Mouse (Mus musculus): ENCODE measurements around the gene Ankrd36. TPM values are rescaled to one million over a fixed set of nuclear protein-coding genes. Genes with fewer than 3 reads are reported as not detected.
"Not testable (repeated sequence)": the region's sequence is repeated elsewhere in the genome, so short reads cannot be mapped to it uniquely, and the experiment has no call there.

The Ankrd36 gene
- polyA plus RNA-seq, 1 experiment from 2014 or later, result 1.9 TPM

DNA sequence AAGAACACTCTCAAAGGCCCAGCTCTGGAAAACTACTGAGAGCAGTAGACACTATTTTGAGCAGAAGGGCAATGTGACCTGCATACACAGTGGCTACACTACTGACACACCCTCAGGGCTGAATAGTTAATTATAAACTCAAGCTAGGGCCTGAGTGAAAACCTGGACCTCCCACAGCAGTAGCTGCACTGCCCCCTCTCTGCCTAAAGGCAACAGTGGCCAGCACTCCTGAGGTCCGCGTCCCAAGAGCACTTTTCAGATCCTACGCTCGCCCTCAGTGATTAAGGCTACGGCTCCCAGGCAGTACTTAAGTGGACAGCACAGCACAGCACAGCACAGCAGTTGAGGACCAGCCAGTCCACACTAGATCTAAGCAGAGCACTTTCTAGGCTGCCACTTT lies 36.4 kb upstream of the Ankrd36 start:
- 84% methylated on average over 5 of the region's 5 CpGs for WGBS (ENCODE audit: insufficient replicate concordance)
- DNase-seq, result no peak

DNA sequence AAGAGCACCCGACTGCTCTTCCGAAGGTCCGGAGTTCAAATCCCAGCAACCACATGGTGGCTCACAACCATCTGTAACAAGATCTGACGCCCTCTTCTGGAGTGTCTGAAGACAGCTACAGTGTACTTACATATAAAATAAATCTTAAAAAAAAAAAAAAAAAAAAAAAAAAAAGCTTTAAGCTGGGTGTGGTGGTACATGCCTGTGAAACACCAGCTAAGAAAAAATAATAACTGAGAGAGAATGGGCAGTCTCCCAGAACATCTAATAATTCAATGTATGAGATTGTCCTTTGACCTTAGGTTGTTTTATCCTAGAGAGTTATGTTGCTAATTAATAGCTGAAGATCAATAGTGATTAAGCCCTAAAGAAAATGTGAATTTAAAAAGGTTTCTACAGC lies 32.0 kb upstream of the Ankrd36 start:
- H3K9ac ChIP-seq (replicated peaks); H3K27me3 ChIP-seq (ENCODE audit: insufficient read depth, low read length); ATAC-seq; H3K9me3 ChIP-seq (ENCODE audit: low read length); H3K27ac ChIP-seq (ENCODE audit: low read depth); DNase-seq; H3K4me3 ChIP-seq (ENCODE audit: low read depth, low read length); H3K4me2 ChIP-seq (ENCODE audit: low read depth, low read length): not testable (repeated sequence)
- H3K36me3 ChIP-seq (replicated peaks; ENCODE audit: insufficient read depth, low read length), result peaks cover 47% of the 10 kb centered on the region
- 88% methylated on average over 4 of the region's 4 CpGs for WGBS (ENCODE audit: insufficient replicate concordance)
- peaks cover 13% of the 10 kb centered on the region for H3K4me1 ChIP-seq (ENCODE audit: insufficient read depth)

More for the DNA sequence above, 36.4 kb upstream of the Ankrd36 start:
- Histone ChIP-seq H3K27ac (ENCODE audit: low read depth) (no peak overlapping the region), H3K36me3 (replicated peaks; ENCODE audit: insufficient read depth, low read length) (peaks cover 69% of the 10 kb centered on the region), H3K9me3 (ENCODE audit: low read length) (no peaks in the 10 kb centered on the region), H3K4me1 (ENCODE audit: insufficient read depth) (no peaks in the 10 kb centered on the region), H3K9ac (replicated peaks) (no peak overlapping the region), H3K4me3 (ENCODE audit: low read depth, low read length) (no peak overlapping the region), H3K4me2 (ENCODE audit: low read depth, low read length) (no peak overlapping the region), H3K27me3 (ENCODE audit: insufficient read depth, low read length) (no peaks in the 10 kb centered on the region)
- peak; percentile 67 for ATAC-seq
- TF ChIP-seq EP300 (IDR thresholded peaks at IDR 0.05; ENCODE audit: low read depth) (no peak), CTCF (IDR thresholded peaks at IDR 0.05; ENCODE audit: low read depth) (peak; percentile 40; the same call in 1 of the 2 replicates)

DNA sequence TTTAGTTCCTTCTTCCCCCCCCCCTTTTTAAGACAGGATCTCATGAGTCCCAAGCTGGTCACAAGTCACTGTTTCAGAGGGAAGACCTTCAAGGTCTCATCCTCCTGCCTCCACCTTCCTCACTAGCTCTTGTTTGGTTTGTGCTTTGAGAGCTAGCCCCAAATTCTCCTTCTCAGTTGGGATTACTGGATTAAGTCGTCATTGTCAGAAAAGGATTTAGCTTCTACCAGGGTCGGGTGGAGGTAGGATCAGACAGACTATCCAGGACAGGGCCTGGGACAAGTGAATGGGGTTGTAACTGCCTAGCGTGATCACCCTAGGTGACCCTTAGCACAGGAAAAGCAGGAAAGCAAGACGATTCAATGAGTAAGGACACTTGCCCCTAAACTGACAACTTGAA lies 29.2 kb upstream of the Ankrd36 start:
- DNase-seq (no peak), ATAC-seq (no peak)
- peak overlapping the region; percentile 95 for H3K4me2 ChIP-seq (ENCODE audit: low read depth, low read length)
- H3K9ac ChIP-seq (replicated peaks), result peak overlapping the region; percentile 94
- no peaks in the 10 kb centered on the region for H3K27me3 ChIP-seq (ENCODE audit: insufficient read depth, low read length)
- H3K9me3 ChIP-seq (ENCODE audit: low read length), result no peaks in the 10 kb centered on the region
- TF ChIP-seq CTCF (IDR thresholded peaks at IDR 0.05; ENCODE audit: low read depth) (no peak), EP300 (IDR thresholded peaks at IDR 0.05; ENCODE audit: low read depth) (no peak)
- peaks cover 13% of the 10 kb centered on the region for H3K4me1 ChIP-seq (ENCODE audit: insufficient read depth)
- H3K27ac ChIP-seq (ENCODE audit: low read depth), result no peak overlapping the region
- 50% methylated on average over 4 of the region's 4 CpGs for WGBS (ENCODE audit: insufficient replicate concordance)
- peaks cover 21% of the 10 kb centered on the region for H3K36me3 ChIP-seq (replicated peaks; ENCODE audit: insufficient read depth, low read length)
- H3K4me3 ChIP-seq (ENCODE audit: low read depth, low read length), result peak overlapping the region; percentile 96

DNA sequence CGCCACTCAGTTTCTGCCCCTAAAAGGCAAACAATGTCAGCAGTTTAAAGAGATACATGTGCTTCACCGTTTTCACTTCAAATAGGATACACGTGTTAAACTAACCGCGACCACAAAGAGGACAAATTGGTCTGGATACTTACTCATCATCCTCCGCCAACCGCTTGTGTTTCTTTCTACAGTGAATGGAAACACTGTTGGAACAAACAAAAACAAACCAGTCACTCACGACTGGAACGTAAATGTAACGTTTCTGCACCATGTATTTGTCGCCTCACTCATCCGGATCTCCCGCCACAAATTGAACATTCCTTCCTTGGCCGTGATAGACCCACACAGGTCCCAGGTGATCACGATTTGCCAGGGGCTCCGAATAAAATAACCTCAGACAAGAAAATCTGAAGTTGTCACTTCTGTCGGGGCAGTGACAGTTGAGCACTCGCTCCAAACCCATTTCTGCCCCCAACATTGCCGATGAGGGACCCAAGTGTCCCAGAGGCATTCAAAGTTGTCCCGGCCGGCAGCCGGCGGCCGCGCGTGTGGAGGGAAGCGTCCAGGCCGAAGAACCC lies 28.2 kb upstream of the Ankrd36 start:
- ATAC-seq (no peak), DNase-seq (no peak)
- no peaks in the 10 kb centered on the region for H3K9me3 ChIP-seq (ENCODE audit: low read length)
- TF ChIP-seq EP300 (IDR thresholded peaks at IDR 0.05; ENCODE audit: low read depth), result no peak
- TF ChIP-seq CTCF (IDR thresholded peaks at IDR 0.05; ENCODE audit: low read depth), result no peak
- H3K27me3 ChIP-seq (ENCODE audit: insufficient read depth, low read length), result no peaks in the 10 kb centered on the region
- peaks cover 13% of the 10 kb centered on the region for H3K4me1 ChIP-seq (ENCODE audit: insufficient read depth)
- H3K36me3 ChIP-seq (replicated peaks; ENCODE audit: insufficient read depth, low read length), result peaks cover 19% of the 10 kb centered on the region
- peak overlapping the region; percentile 95 for H3K4me2 ChIP-seq (ENCODE audit: low read depth, low read length)
- WGBS (ENCODE audit: insufficient replicate concordance), result 1% methylated on average over 28 of the region's 28 CpGs
- peak overlapping the region; percentile 94 for H3K9ac ChIP-seq (replicated peaks)
- H3K4me3 ChIP-seq (ENCODE audit: low read depth, low read length), result peak overlapping the region; percentile 96
- H3K27ac ChIP-seq (ENCODE audit: low read depth), result peak overlapping the region; percentile 94

DNA sequence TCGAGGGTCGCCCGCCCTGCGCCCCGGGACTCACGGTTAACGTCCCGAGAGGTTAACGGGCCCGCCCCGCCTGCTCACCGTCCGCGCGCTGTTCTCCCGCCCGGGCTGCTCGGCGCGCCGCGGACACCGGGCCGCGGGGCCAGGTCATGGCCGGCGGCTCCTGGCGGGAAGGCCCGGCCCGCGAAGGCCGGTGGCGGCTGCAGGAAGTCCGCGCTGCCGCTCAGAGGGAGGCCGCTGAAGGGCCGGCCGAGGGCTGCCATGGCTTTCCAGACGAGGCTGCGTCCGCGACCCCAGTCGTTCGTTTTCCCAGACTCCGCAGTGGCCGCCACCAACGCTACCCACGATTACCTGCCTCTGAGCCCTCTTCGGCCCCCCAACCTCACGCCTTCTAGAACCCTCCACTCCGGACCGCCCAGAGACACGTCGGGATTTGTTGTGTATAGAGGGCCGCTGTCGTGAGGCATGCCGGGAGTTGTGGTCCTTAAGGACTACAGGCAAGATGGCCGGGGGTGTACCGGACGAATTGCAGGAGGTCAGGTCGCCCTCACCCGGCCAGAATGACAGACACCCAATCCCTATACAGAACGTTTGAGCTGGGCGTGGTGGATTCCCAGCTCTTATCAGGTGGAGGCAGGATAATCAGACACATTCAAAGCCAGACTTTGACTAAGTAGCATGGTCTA lies 27.5 kb upstream of the Ankrd36 start, which contains the start of gene Ccdc117:
Gene Ccdc117, minus strand, starts transcription at position 389 of the 683 bp plus-strand sequence.
- no peaks in the 10 kb centered on the region for H3K27me3 ChIP-seq (ENCODE audit: insufficient read depth, low read length)
- peak within 1 kb of the TSS; percentile 96 for H3K4me3 ChIP-seq (ENCODE audit: low read depth, low read length)

DNA sequence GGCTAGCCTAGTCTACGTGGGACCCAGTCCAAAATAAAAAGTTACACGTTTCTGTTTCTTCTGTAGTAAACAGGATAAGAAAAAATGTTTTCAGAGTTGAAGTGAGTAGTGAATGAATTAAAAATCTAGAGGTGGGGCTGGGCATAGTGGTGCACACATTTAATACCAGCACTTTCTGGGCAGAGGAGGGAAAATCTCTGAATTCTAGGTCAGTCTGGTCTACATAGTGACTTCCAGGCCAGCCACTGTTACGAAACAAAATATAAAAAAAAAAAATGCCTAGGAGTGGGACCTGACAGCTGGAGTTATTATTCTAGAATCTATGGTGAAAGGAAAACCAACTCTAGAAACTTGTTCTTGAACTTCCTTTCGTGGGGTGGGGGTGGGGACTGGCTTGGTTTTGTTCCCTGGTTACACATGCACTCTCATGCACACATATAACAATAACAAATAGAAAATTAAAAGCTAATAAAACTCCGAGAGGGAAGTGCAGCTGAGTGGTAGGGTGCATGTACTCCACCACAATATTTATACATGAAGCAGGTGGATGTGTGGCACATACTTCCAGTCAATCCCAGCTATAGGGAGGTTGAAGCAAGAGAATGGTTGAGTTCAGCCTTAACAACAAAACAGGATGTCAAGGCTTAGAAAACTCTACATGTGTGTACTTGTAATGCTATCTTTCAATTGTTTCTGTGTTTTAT lies 26.9 kb upstream of the Ankrd36 start:
- peaks cover 16% of the 10 kb centered on the region for H3K36me3 ChIP-seq (replicated peaks; ENCODE audit: insufficient read depth, low read length)
- H3K4me1 ChIP-seq (ENCODE audit: insufficient read depth), result peaks cover 13% of the 10 kb centered on the region
- no peak overlapping the region for H3K27ac ChIP-seq (ENCODE audit: low read depth)
- H3K4me2 ChIP-seq (ENCODE audit: low read depth, low read length), result peak overlapping the region; percentile 95
- DNase-seq, result no peak
- TF ChIP-seq CTCF (IDR thresholded peaks at IDR 0.05; ENCODE audit: low read depth) (no peak), EP300 (IDR thresholded peaks at IDR 0.05; ENCODE audit: low read depth) (0 out of 2 replicates have a peak, but pooled peaks have one; percentile 12)
- ATAC-seq, result no peak
- no peak overlapping the region for H3K9ac ChIP-seq (replicated peaks)
- H3K4me3 ChIP-seq (ENCODE audit: low read depth, low read length), result peak overlapping the region; percentile 96
- H3K9me3 ChIP-seq (ENCODE audit: low read length), result no peaks in the 10 kb centered on the region
- H3K27me3 ChIP-seq (ENCODE audit: insufficient read depth, low read length), result no peaks in the 10 kb centered on the region
- WGBS (ENCODE audit: insufficient replicate concordance), result 38% methylated on average over 5 of the region's 5 CpGs

More for the DNA sequence above, 27.5 kb upstream of the Ankrd36 start, which contains the start of gene Ccdc117:
- Histone ChIP-seq H3K9me3 (ENCODE audit: low read length) (no peaks in the 10 kb centered on the region), H3K36me3 (replicated peaks; ENCODE audit: insufficient read depth, low read length) (peaks cover 16% of the 10 kb centered on the region), H3K9ac (replicated peaks) (peak within 1 kb of the TSS; percentile 94), H3K4me2 (ENCODE audit: low read depth, low read length) (peak within 1 kb of the TSS; percentile 95), H3K27ac (ENCODE audit: low read depth) (peak within 1 kb of the TSS; percentile 94), H3K4me1 (ENCODE audit: insufficient read depth) (peaks cover 13% of the 10 kb centered on the region)
- DNase-seq (peak; percentile 93), ATAC-seq (peak; percentile 99)
- TF ChIP-seq EP300 (IDR thresholded peaks at IDR 0.05; ENCODE audit: low read depth) (peak; percentile 76), CTCF (IDR thresholded peaks at IDR 0.05; ENCODE audit: low read depth) (peak; percentile 63)
- WGBS (ENCODE audit: insufficient replicate concordance), result under 1% methylated on average over 49 of the region's 65 CpGs
